Mouse (Mus musculus) CD4-positive helper T cell, adult 2 months (primary cell): ENCODE results near the gene Pik3c2a.

Source experiments
- DNase-seq: peaks from one replicate; pipeline ENCODE4 v3.0.0-alpha.2; 2012; ENCODE audit warnings: low read depth, missing footprints, low spot score

Pik3c2a gene

GRCm38 (mm10) chr7:116298389-116298788, 144.9 kb downstream of the Pik3c2a start:
- no peak for DNase-seq

- no peak for DNase-seq
Observed at GRCm38 (mm10) chr7:116294961-116295360, 148.3 kb downstream of the Pik3c2a start.

GRCm38 (mm10) chr7:116292377-116292776, 150.9 kb downstream of the Pik3c2a start:
- no peak for DNase-seq

GRCm38 (mm10) chr7:116290559-116290958, 152.7 kb downstream of the Pik3c2a start:
- DNase-seq: no peak

- DNase-seq: no peak
Observed at GRCm38 (mm10) chr7:116288996-116289395, 154.3 kb downstream of the Pik3c2a start.

- DNase-seq: no peak
Observed at GRCm38 (mm10) chr7:116287959-116288358, 155.3 kb downstream of the Pik3c2a start.
